Mouse (Mus musculus) CH12.LX (cell line): ENCODE measurements around the gene Chst8. TPM values are rescaled to one million over a fixed set of nuclear protein-coding genes. Genes with fewer than 3 reads are reported as not detected.

ENCODE experiments used
- DNase-seq: peaks from one replicate; pipeline ENCODE4 v3.0.0-alpha.2; 2013; ENCODE audit errors: extremely low read depth
- H3K27ac ChIP-seq: 2 replicates; pipeline ENCODE4 v1.5.1; 2012; ENCODE audit warnings: low read depth, mild to moderate bottlenecking, control low read depth, moderate library complexity; ENCODE audit not compliant: insufficient read depth
- H3K27me3 ChIP-seq: replicated peaks from 2 replicates; pipeline ENCODE3; 2012; ENCODE audit warnings: inconsistent platforms
- H3K36me3 ChIP-seq, 2 experiments: replicated peaks in 1 of 2; 2 replicates each; pipeline versions ENCODE3 to v1.6.1; 2012; ENCODE audit warnings: inconsistent platforms in 1 of 2, low read length in 1 of 2, mild to moderate bottlenecking in 1 of 2, mixed read lengths in 1 of 2, moderate library complexity in 1 of 2; ENCODE audit not compliant: control insufficient read depth in 1 of 2, insufficient read depth in 1 of 2
- H3K4me1 ChIP-seq, 2 experiments: 2 replicates each; pipeline ENCODE4 v1.6.1; 2012; ENCODE audit warnings: inconsistent platforms in 1 of 2, moderate library complexity in 1 of 2; ENCODE audit not compliant: insufficient read depth in 2 of 2, control insufficient read depth in 1 of 2
- H3K4me2 ChIP-seq: 2 replicates; pipeline ENCODE4 v1.6.1; 2012; ENCODE audit warnings: low read depth, mild to moderate bottlenecking, control low read depth; ENCODE audit not compliant: poor library complexity, insufficient read depth, severe bottlenecking
- H3K4me3 ChIP-seq, 3 experiments: fragments of 150-350 bp in 1 of 3; sonication (generic) in 1 of 3; replicated peaks in 1 of 3; 2 replicates each; pipeline versions ENCODE3 to v1.5.1; 2011 to 2012; ENCODE audit warnings: low read depth in 2 of 3, low read length in 2 of 3, mild to moderate bottlenecking in 2 of 3, moderate library complexity in 2 of 3, control low read depth in 1 of 3, improper control_type of control experiment in 1 of 3, inconsistent platforms in 1 of 3, mixed read lengths in 1 of 3; ENCODE audit not compliant: poor library complexity in 1 of 3
- H3K79me2 ChIP-seq: replicated peaks from 2 replicates; pipeline ENCODE4 v1.6.1; 2012; ENCODE audit warnings: mild to moderate bottlenecking, moderate library complexity; ENCODE audit not compliant: control insufficient read depth, poor library complexity, insufficient read depth, severe bottlenecking; ENCODE audit errors: extremely low read depth
- H3K9ac ChIP-seq: 2 replicates; pipeline ENCODE4 v1.6.1; 2012; ENCODE audit warnings: low read depth, mild to moderate bottlenecking, control low read depth, moderate library complexity; ENCODE audit not compliant: insufficient read depth
- H3K9me3 ChIP-seq: replicated peaks from 2 replicates; pipeline ENCODE3; 2012; ENCODE audit warnings: low read length, inconsistent platforms, mixed read lengths
- CHD1 ChIP-seq: IDR thresholded peaks from 2 replicates; pipeline ENCODE4 v1.6.1; 2012; ENCODE audit warnings: low read depth, low read length, improper control_type of control experiment, inconsistent platforms
- E2F4 ChIP-seq: IDR thresholded peaks from 2 replicates; pipeline ENCODE4 v1.6.1; 2011; ENCODE audit warnings: low read depth, low read length, improper control_type of control experiment; ENCODE audit not compliant: insufficient replicate concordance
- EP300 ChIP-seq: IDR thresholded peaks from 2 replicates; pipeline ENCODE4 v1.6.1; 2011; ENCODE audit warnings: low read length, improper control_type of control experiment
- ETS1 ChIP-seq: conservative IDR thresholded peaks from 2 replicates; pipeline ENCODE4 v1.6.1; 2012; ENCODE audit warnings: low read depth, mild to moderate bottlenecking, inconsistent platforms, low read length, improper control_type of control experiment, moderate library complexity
- GABPA ChIP-seq: IDR thresholded peaks from 2 replicates; pipeline ENCODE4 v1.6.1; 2012; ENCODE audit warnings: low read depth, low read length, improper control_type of control experiment, inconsistent platforms; ENCODE audit not compliant: insufficient replicate concordance
- IRF4 ChIP-seq: IDR thresholded peaks from 2 replicates; pipeline ENCODE4 v1.6.1; 2014; ENCODE audit warnings: low read depth, mild to moderate bottlenecking, inconsistent platforms, low read length, improper control_type of control experiment
- MAX ChIP-seq: IDR thresholded peaks from 2 replicates; pipeline ENCODE4 v1.6.1; 2011; ENCODE audit warnings: low read length, improper control_type of control experiment
- MEF2A ChIP-seq: IDR thresholded peaks from 2 replicates; pipeline ENCODE4 v1.6.1; 2014; ENCODE audit warnings: low read depth, mild to moderate bottlenecking, inconsistent platforms, low read length, improper control_type of control experiment, borderline replicate concordance
- NELFE ChIP-seq: IDR thresholded peaks from 2 replicates; pipeline ENCODE4 v1.6.1; 2011; ENCODE audit warnings: low read depth, low read length, improper control_type of control experiment
- NRF1 ChIP-seq: IDR thresholded peaks from 2 replicates; pipeline ENCODE4 v1.6.1; 2014; ENCODE audit warnings: low read depth, mild to moderate bottlenecking, inconsistent platforms, low read length, improper control_type of control experiment, moderate library complexity
- PAX5 ChIP-seq: IDR thresholded peaks from 2 replicates; pipeline ENCODE4 v1.6.1; 2012; ENCODE audit warnings: low read length, inconsistent platforms, mixed read lengths
- POLR2A ChIP-seq: IDR thresholded peaks from 2 replicates; pipeline ENCODE4 v1.6.1; 2011; ENCODE audit warnings: low read depth, mild to moderate bottlenecking, improper control_type of control experiment, low read length
- POLR2AphosphoS2 ChIP-seq: IDR thresholded peaks from 2 replicates; pipeline ENCODE4 v1.6.1; 2011; ENCODE audit warnings: low read depth, low read length, improper control_type of control experiment
- SIN3A ChIP-seq: IDR thresholded peaks from 2 replicates; pipeline ENCODE4 v1.6.1; 2012; ENCODE audit warnings: low read length, improper control_type of control experiment, inconsistent platforms
- SMC3 ChIP-seq: IDR thresholded peaks from 2 replicates; pipeline ENCODE4 v1.6.1; 2011; ENCODE audit warnings: low read depth, low read length, improper control_type of control experiment
- TBP ChIP-seq: conservative IDR thresholded peaks from 2 replicates; pipeline ENCODE4 v1.6.1; 2011; ENCODE audit warnings: low read depth, low read length, improper control_type of control experiment
- UBTF ChIP-seq: IDR thresholded peaks from 2 replicates; pipeline ENCODE4 v1.6.1; 2012; ENCODE audit warnings: low read depth, mild to moderate bottlenecking, inconsistent platforms, low read length, improper control_type of control experiment, moderate library complexity
- USF2 ChIP-seq: conservative IDR thresholded peaks from 2 replicates; pipeline ENCODE4 v1.6.1; 2011; ENCODE audit warnings: low read depth, low read length, improper control_type of control experiment
- ZC3H11A ChIP-seq: IDR thresholded peaks from 2 replicates; pipeline ENCODE4 v1.6.1; 2012; ENCODE audit warnings: low read depth, mild to moderate bottlenecking, inconsistent platforms, low read length, improper control_type of control experiment
- ZNF384 ChIP-seq: IDR thresholded peaks from 2 replicates; pipeline ENCODE4 v1.6.1; 2012; ENCODE audit warnings: low read depth, low read length, improper control_type of control experiment, inconsistent platforms
- dilution Hi-C: fragments of 300-500 bp; cut with MboI; formaldehyde crosslinking; loops from 2 replicates; pipeline ENCODE4 v1.14.3; 2020; ENCODE audit warnings: low sequenced_read_pairs; ENCODE audit not compliant: extremely low pct_unique_long_range_greater_than_20kb, extremely low pct_ligation_motif_present
- in situ Hi-C: fragments of 300-500 bp; cut with MboI; formaldehyde crosslinking; loops from 3 replicates; pipeline ENCODE4 v1.14.3; 2019; ENCODE audit warnings: low sequenced_read_pairs, low pct_ligation_motif_present, low pct_unique_long_range_greater_than_20kb, mixed read lengths
- polyA plus RNA-seq: library from polyadenylated mRNA; unstranded; fragments of >175 nt; gene quantifications from 2 replicates; pipeline ENCODE4 v1.2.1, GENCODE M21; 2012; ENCODE audit warnings: low read depth; ENCODE audit not compliant: insufficient read length
- total RNA-seq, 2 experiments: library from RNA; depleted of rRNA; stranded (reverse); fragments of 300-350 nt in 1 of 2; fragments of >200 nt in 1 of 2; gene quantifications; 2 replicates each; pipeline ENCODE4 v1.2.3; 2012 to 2014

Chst8 gene
- total and polyA plus RNA-seq, 3 experiments = 0.13 to 0.27 (median 0.16) TPM

DNA sequence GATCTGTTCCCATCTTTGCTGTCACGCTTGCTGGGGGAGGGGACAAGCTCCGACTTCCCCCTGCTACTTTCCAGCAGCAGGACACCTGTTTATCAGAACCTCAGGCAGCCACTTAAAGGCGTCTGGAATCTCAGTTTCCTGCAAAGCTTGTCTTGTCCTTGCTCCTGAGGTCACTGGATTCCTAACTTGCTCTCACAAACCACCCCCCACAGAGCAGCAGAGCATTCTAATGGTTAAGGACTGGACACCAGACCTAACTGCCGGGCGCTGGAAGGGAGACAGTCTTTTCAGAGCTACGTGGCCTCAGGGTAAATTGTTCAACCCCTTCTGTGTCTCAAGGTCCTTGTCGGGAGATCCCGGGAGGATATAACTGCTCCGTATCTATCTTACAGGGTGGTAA, 143.2 kb downstream of the Chst8 start:
- DNase-seq = no peak
- Histone ChIP-seq H3K79me2 (no peaks in the 10 kb centered on the region), H3K27ac (no peak overlapping the region), H3K4me2 (no peak overlapping the region), H3K4me1 (no peaks in the 10 kb centered on the region), H3K4me3 (no peak overlapping the region)
- TF ChIP-seq E2F4 (no peak), SIN3A (no peak), USF2 (no peak), MAX (no peak), UBTF (no peak), PAX5 (no peak), NRF1 (no peak), TBP (no peak), IRF4 (no peak), ZC3H11A (no peak), NELFE (no peak), CHD1 (no peak)
- TF ChIP-seq, all 38 proteins: peak for 0
- dilution Hi-C loops = no loop called here
- H3K9ac ChIP-seq = no peak overlapping the region
- H3K9me3 ChIP-seq = peaks cover 4% of the 10 kb centered on the region
- no peaks in the 10 kb centered on the region for H3K36me3 ChIP-seq
- in situ Hi-C loops = loop anchor here (10.0 to 25.0 kb wide), 3 partner anchors 157 to 407 kb away; partner anchors contain the start of gene Gm6096
- H3K27me3 ChIP-seq = peaks cover 10% of the 10 kb centered on the region

DNA sequence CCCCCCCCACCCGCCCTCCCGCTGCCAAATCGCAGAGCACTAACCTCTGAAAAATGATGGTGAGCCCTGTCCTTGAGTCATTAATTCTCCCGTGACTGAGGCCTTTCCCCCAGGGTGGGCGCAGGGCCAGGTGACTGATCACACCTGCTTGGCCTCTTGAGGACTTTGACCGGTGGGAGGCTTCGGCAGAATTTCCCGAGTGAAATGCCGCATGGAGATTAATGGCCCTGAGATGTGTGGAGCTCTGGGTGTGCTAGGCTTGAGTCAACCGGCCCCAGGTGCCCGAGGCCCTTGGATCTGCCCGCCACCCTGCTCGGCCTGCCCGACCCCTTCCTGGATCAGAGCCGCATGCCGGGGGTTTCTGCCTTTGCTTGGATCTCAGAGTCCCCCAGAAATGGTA, 144.6 kb downstream of the Chst8 start:
- Histone ChIP-seq H3K79me2 (no peaks in the 10 kb centered on the region), H3K4me3 (no peak overlapping the region), H3K27me3 (peaks cover 3% of the 10 kb centered on the region), H3K4me1 (no peaks in the 10 kb centered on the region), H3K9me3 (peaks cover 4% of the 10 kb centered on the region), H3K27ac (no peak overlapping the region), H3K9ac (no peak overlapping the region), H3K36me3 (no peaks in the 10 kb centered on the region), H3K4me2 (no peak overlapping the region)
- in situ Hi-C loops (loop anchor here (10.0 to 25.0 kb wide), 3 partner anchors 156 to 406 kb away; partner anchors contain the start of gene Gm6096), dilution Hi-C loops (no loop called here)
- no peak for DNase-seq
- no peak for TF ChIP-seq NELFE
- TF ChIP-seq POLR2A = no peak
- TF ChIP-seq EP300 = no peak
- TF ChIP-seq TBP = no peak

DNA sequence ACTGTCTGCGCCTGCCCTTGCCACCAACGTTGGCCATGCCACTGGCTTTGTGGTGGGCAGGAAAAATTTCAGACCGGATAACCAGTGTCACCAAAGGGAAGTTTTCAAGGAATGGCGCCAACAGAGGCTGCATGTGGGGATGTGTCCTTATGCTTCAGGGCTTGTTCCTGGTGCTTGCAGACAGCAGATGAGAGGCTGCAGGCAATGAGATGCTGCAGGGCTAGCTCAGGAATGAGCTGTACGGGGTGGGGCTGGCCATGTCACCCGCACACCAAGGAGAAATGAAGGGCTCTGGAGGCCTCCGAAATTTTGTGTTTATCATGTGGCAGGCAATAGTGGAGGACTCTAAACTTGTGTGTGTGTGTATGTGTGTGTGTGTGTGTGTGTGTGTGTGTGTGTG, 149.4 kb downstream of the Chst8 start:
- Histone ChIP-seq H3K27ac (no peak overlapping the region), H3K4me1 (no peaks in the 10 kb centered on the region), H3K36me3 (no peaks in the 10 kb centered on the region), H3K4me3 (no peak overlapping the region), H3K79me2 (no peaks in the 10 kb centered on the region), H3K9ac (no peak overlapping the region), H3K27me3 (no peaks in the 10 kb centered on the region), H3K9me3 (peaks cover 4% of the 10 kb centered on the region), H3K4me2 (no peak overlapping the region)
- TF ChIP-seq ETS1 = no peak
- TF ChIP-seq EP300 = no peak
- no peak for TF ChIP-seq SMC3
- TF ChIP-seq GABPA = no peak
- no peak for TF ChIP-seq POLR2AphosphoS2
- no peak for TF ChIP-seq ZNF384
- TF ChIP-seq MEF2A = no peak
- dilution Hi-C loops (no loop called here), in situ Hi-C loops (loop anchor here (10.0 to 25.0 kb wide), 3 partner anchors 151 to 401 kb away; partner anchors contain the start of gene Gm6096)
- DNase-seq = no peak
